ENCODE assay signal across 8 mouse cellular contexts in genomic region chr5:135855156-135855555, GRCm38 (mm10). TPM values are rescaled to one million over a fixed set of nuclear protein-coding genes. Genes with fewer than 3 reads are reported as not detected.
DNase-seq lines count a peak whose midpoint lies in the region; ATAC-seq and TF ChIP-seq lines count a peak whose summit lies in the region.

No protein-coding gene starts in this region.

- H3K4me1 ChIP-seq in cortical plate, adult 2 months (ENCODE audit: control insufficient read depth, insufficient read depth, low read length): peaks cover 5% of the 10 kb centered on the region

- no peak for TF ChIP-seq POLR2A in cortical plate, adult 2 months (IDR thresholded peaks at IDR 0.05; ENCODE audit: extremely low read depth, insufficient read depth, low read length)

- H3K27ac ChIP-seq in cortical plate, adult 2 months (ENCODE audit: insufficient read depth, low read length): no peak overlapping the region

- TF ChIP-seq CTCF in cortical plate, adult 2 months (IDR thresholded peaks at IDR 0.05; ENCODE audit: extremely low read depth, insufficient read depth, low read length): peak; percentile 84

- DNase-seq in CD4-positive helper T cell, adult 2 months (ENCODE audit: low read depth, low spot score): peak; percentile 68
- peak; percentile 46 for DNase-seq in T-cell, adult 2 months (ENCODE audit: low spot score)
- peak; percentile 73 to 90 for DNase-seq in kidney, postnatal 36 days
- DNase-seq in lung, postnatal 10 days: peak; percentile 78
- DNase-seq in right cerebral cortex, postnatal 14 days: peak; percentile 89

- no peak overlapping the region for H3K4me3 ChIP-seq in cortical plate, adult 2 months (ENCODE audit: insufficient read depth, low read length)

- peak; percentile 72 for ATAC-seq in granulocyte monocyte progenitor cell, adult 5-6 weeks (replicated peaks; ENCODE audit: poor library complexity, severe bottlenecking)
- no peak for ATAC-seq in monocyte, adult 5-6 weeks (replicated peaks; ENCODE audit: insufficient number of reproducible peaks, low FRiP score, low TSS enrichment, poor library complexity, severe bottlenecking)

RNA-seq across cellular contexts. Expression of gene Hspb1, which starts 32.6 kb away (rescaled TPM):
- polyA plus RNA-seq in cortical plate, adult 2 months (2012; rRNA removed): 27.6 and 27.8 TPM in 2 replicates
- total RNA-seq in granulocyte monocyte progenitor cell, adult 5-6 weeks (2014; fragmentation: Nextera tagmentation): not detected in 2 replicates
- total RNA-seq in granulocyte monocyte progenitor cell, adult 5-6 weeks (2017): not detected in 2 replicates
- total RNA-seq in monocyte, adult 5-6 weeks (2017): 1.9 TPM in 1 of 3 replicates, not detected in the others

RNA-seq across cellular contexts. Expression of gene Srrm3, which starts 48.5 kb away (rescaled TPM):
- polyA plus RNA-seq in cortical plate, adult 2 months (2012; rRNA removed): 80.9 and 84.8 TPM in 2 replicates
- not detected in 2 replicates for total RNA-seq in granulocyte monocyte progenitor cell, adult 5-6 weeks (2014; fragmentation: Nextera tagmentation)
- not detected in 2 replicates for total RNA-seq in granulocyte monocyte progenitor cell, adult 5-6 weeks (2017)
- total RNA-seq in monocyte, adult 5-6 weeks (2017): not detected in 3 replicates
